Mouse (Mus musculus) erythroblast, embryonic 14.5 days (primary cell): ENCODE measurements at regions not wholly inside any gene's neighbourhood (a gene's known extent, or its start where the extent isn't known, plus 50 kb on each side); places are given as distances from the start of the nearest gene placed in this dataset.

Experiments
- GATA1 ChIP-seq: IDR thresholded peaks from 2 replicates; pipeline ENCODE4 v1.6.1; 2012; ENCODE audit warnings: low read length, inconsistent platforms, mixed read lengths
- TAL1 ChIP-seq: IDR thresholded peaks from 3 replicates; pipeline ENCODE4 v1.6.1; 2012; ENCODE audit warnings: low read length, inconsistent platforms, mixed read lengths

DNA sequence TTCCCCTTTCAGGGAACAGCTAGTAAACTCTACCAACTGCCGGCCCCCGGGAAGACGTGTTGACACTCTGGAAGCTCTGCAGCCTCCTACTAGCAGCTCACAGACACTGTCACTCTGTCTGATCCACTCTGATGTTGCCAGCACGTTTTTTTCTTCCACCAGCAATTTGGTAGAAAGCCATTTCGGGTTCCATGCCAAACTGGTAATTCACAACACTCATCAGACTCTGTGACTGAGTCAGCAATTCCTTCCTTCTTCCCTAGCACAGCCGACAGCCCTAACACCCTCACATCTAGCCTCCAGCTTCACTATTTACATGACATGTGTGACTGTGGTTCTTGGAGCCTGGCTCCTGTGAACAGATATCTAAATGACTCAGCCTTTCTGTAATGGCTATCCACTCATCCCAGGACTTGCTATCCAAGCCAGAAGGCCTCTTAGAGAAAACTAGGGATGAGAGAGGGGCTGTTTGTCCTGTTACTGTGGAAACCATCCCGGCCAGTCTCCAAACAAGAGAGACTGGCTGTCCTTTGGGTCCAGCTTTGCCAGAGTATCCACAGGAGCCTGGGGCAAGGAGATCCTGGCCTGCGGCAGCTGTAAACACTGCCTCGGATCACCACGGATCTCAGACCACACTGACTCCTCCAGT, 105.2 kb upstream of the Pkdcc start:
- TF ChIP-seq GATA1 (no peak), TAL1 (no peak)
